Mouse (Mus musculus): ENCODE measurements around the gene Dvl2. TPM values are rescaled to one million over a fixed set of nuclear protein-coding genes. Genes with fewer than 3 reads are reported as not detected.
A peak's percentile ranks its signal among the peaks of the same experiment; 100 is the strongest.

Gene Dvl2
- polyA plus RNA-seq, 1 experiment from 2014 or later, result 17.4 TPM

DNA sequence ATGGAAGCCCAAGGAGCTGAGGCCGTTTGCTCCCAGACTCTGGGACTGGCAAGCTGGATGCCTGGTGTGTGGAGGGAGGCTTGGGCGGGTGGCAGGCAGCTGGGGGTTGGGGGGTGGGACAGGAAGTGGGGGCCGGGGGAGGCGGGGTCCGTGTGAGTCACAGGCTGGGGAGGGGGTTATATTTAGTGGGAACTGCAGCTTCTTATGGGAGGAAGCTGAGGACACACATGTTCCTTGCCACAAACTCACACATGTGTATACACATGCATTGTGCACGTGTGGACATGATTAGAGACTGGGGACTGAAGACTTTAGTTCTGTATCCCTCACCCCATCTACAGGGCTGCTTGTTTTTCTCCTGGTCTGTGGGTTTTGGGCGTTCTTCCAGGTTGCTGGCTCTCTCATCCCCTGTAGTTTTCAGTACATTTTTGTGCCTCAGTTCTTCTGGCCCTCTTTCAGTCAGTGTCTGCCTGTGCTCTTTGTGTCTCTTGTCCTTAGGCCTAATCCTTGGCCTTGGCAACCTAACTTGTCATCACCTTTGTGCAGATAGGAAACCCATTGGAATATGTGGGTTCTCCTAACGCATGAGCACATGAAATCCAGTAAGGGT is 19.7 kb downstream of the Dvl2 start:
- Histone ChIP-seq H3K4me2 (peak overlapping the region; percentile 95), H3K9me3 (replicated peaks) (no peaks in the 10 kb centered on the region), H3K4me3 (peak overlapping the region; percentile 61), H3K9ac (no peak overlapping the region; the same call in 1 of the 2 replicates), H3K27me3 (no peaks in the 10 kb centered on the region), H3K36me3 (no peaks in the 10 kb centered on the region), H3K4me1 (replicated peaks) (peaks cover 56% of the 10 kb centered on the region), H3K27ac (peak overlapping the region; percentile 82)
- ATAC-seq (replicated peaks; ENCODE audit: insufficient number of reproducible peaks, insufficient read depth, low FRiP score, low read depth), result no peak
- WGBS, result 17% methylated on average over 8 of the region's 8 CpGs

DNA sequence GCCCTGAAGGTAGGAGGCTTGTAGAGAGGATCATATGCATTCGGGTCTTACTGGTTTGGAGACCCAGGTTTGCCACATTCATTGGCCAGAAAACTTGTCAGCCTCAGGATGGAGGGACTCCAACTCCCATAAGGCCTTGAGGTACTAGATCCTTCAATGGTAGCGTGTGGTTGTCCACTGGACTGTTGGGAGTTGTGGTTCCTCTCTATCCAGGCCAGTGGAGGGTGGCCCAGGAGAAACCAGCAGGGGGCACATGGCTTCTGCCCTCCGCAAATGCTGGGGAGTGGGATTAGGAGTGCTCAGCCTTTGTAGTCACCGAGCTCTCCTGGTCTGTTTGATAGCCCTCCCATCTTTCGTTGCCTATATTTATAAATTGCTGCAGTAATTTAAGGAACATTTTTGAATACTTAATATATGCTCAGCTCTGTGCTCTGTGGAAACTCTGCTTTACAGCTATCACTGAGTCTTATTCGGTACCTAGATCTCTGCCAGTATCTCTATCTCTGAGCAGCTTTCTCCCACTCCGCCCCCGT is 20.4 kb downstream of the Dvl2 start:
- peak overlapping the region; percentile 61 for H3K4me3 ChIP-seq
- H3K9ac ChIP-seq, result peak overlapping the region; percentile 39
- no peaks in the 10 kb centered on the region for H3K27me3 ChIP-seq
- under 1% methylated on average over 8 of the region's 8 CpGs for WGBS
- peaks cover 56% of the 10 kb centered on the region for H3K4me1 ChIP-seq (replicated peaks)
- H3K36me3 ChIP-seq, result no peaks in the 10 kb centered on the region
- H3K27ac ChIP-seq, result peak overlapping the region; percentile 82
- no peaks in the 10 kb centered on the region for H3K9me3 ChIP-seq (replicated peaks)
- peak; percentile 85 for ATAC-seq (replicated peaks; ENCODE audit: insufficient number of reproducible peaks, insufficient read depth, low FRiP score, low read depth)
- peak overlapping the region; percentile 95 for H3K4me2 ChIP-seq

DNA sequence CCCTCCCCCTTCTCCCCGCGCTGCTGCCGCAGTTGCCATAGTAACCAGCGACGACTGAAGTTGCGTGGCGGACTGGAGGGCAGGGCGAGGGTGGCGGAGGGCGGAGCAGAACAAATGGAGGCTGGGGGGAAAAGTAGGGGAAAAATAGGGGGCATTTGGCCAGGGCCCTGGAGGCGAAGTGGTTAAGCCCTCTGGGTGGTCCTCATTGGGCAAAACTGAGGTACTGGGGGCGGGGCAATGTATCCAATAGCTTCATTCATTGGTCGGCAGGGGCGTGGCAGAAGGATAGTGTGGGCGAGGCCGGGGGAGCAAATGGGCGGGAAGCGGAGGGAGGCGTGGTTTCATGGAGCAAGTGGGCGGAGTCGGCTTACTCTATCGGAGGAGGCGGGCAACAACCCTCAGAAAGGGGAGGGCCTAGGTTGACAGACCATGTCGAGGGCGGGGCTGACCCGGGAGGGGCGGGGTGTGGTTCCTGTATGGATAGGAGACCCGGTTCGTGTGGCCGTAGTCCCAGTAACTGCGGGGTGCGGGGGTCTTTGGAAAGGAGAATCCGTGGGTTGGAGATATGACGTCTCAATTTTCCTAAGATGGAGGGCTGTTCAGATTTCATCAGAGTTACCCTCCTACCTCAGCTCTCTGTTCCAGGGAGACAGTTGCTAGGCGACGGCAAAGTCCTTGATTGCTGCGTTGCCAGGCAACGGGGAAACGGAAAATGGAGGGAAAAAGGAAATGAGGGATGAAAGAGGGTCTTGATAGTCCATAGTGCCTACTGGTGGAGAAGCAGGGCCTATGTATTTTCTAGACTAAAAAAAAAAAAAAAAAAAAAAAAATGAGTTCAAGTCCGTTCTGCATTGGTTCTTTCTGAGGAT is 21.1 kb downstream of the Dvl2 start:
- no peaks in the 10 kb centered on the region for H3K36me3 ChIP-seq
- peak; percentile 69 for ATAC-seq (replicated peaks; ENCODE audit: insufficient number of reproducible peaks, insufficient read depth, low FRiP score, low read depth)
- peak overlapping the region; percentile 82 for H3K27ac ChIP-seq
- H3K4me2 ChIP-seq, result peak overlapping the region; percentile 95
- no peaks in the 10 kb centered on the region for H3K27me3 ChIP-seq
- H3K4me3 ChIP-seq, result peak overlapping the region; percentile 61
- peaks cover 63% of the 10 kb centered on the region for H3K4me1 ChIP-seq (replicated peaks)
- peak overlapping the region; percentile 39 for H3K9ac ChIP-seq
- WGBS, result 3% methylated on average over 40 of the region's 40 CpGs
- H3K9me3 ChIP-seq (replicated peaks), result no peaks in the 10 kb centered on the region

DNA sequence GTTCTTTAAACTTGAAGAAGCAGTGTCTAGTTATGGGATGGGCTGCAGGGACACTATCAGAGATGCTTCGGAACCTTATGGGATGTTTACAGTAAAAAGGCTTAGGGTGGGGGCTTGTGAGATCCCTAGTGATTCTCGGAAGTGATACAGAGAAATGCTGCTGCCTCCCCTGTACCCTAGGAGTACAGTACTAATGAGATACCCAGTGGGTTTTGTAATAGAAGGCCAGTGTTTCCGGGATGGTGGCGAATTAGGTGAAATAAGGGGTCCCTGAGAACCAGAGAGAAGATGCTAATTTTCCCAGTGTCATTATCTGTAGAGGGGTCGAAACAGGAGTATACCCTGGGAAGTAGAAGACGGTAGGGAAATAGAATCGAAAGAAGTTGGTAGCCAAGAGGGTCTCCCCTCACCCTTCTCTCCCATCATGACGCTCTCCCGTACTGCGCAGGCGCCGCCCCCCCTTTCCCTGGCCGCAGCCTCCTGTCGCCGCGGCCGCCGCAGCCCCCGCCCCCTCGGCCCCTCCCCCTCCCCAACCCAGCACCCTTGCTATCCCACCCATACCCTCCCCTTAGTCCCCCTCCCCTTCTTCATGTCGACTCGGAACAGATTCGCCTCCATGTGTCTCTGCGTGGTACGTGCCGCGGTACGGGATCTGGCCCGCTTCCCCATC is 23.2 kb downstream of the Dvl2 start:
- H3K4me1 ChIP-seq (replicated peaks), result peaks cover 69% of the 10 kb centered on the region
- H3K4me2 ChIP-seq, result peak overlapping the region; percentile 67
- 5% methylated on average over 29 of the region's 29 CpGs for WGBS
- no peak for ATAC-seq (replicated peaks; ENCODE audit: insufficient number of reproducible peaks, insufficient read depth, low FRiP score, low read depth)
- H3K27me3 ChIP-seq, result no peaks in the 10 kb centered on the region
- peak overlapping the region; percentile 28; the same call in 1 of the 2 replicates for H3K9ac ChIP-seq
- peak overlapping the region; percentile 43 for H3K4me3 ChIP-seq
- H3K36me3 ChIP-seq, result no peaks in the 10 kb centered on the region
- no peaks in the 10 kb centered on the region for H3K9me3 ChIP-seq (replicated peaks)
- no peak overlapping the region for H3K27ac ChIP-seq

DNA sequence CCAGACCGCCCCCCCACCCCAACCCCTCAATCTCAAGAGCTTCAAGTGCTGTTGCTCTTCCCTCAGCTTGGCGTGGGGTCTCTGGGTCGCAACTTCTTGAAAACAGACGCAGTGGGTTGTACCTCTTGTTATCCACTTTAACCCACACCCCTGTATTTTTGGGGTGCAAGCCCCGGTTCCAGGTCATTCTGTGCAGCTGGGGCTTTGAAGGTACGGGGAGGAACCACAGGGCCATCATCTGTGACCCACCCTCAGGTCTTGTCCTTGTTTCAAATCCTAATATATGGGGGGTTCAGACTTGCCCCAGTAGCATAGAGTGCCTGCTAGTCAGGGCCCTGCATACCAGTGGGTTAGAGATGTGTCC is 23.7 kb downstream of the Dvl2 start:
- H3K36me3 ChIP-seq, result no peaks in the 10 kb centered on the region
- peak overlapping the region; percentile 43 for H3K4me3 ChIP-seq
- no peak for ATAC-seq (replicated peaks; ENCODE audit: insufficient number of reproducible peaks, insufficient read depth, low FRiP score, low read depth)
- peak overlapping the region; percentile 67 for H3K4me2 ChIP-seq
- 19% methylated on average over 6 of the region's 6 CpGs for WGBS
- H3K27me3 ChIP-seq, result no peaks in the 10 kb centered on the region
- H3K4me1 ChIP-seq (replicated peaks), result peaks cover 70% of the 10 kb centered on the region
- H3K9ac ChIP-seq, result peak overlapping the region; percentile 28; the same call in 1 of the 2 replicates
- H3K27ac ChIP-seq, result no peak overlapping the region
- H3K9me3 ChIP-seq (replicated peaks), result no peaks in the 10 kb centered on the region

DNA sequence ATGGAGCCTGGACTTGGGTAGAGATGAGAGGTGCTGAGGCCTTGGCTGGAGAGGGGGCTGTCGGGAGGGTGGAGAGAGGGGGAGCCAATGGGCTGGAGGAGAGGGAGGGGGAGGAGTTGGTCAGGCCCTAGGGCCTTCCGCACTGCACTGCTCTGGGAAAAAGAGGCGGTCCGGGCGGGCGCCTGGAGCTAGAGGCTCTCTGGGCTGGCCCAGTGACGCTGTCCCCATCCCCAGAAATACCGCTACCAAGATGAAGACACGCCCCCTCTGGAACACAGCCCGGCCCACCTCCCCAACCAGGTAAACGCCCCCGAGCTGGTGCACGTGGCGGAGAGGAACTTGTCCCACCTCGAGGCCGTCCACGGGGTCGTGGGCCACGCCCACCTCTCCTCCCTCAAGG is 26.3 kb downstream of the Dvl2 start:
- Histone ChIP-seq H3K4me1 (replicated peaks) (peaks cover 55% of the 10 kb centered on the region), H3K9me3 (replicated peaks) (no peaks in the 10 kb centered on the region), H3K9ac (no peak overlapping the region), H3K27me3 (no peaks in the 10 kb centered on the region), H3K36me3 (peaks cover 8% of the 10 kb centered on the region), H3K4me3 (peak overlapping the region; percentile 40), H3K27ac (peak overlapping the region; percentile 62), H3K4me2 (peak overlapping the region; percentile 54)
- peak; percentile 54 for ATAC-seq (replicated peaks; ENCODE audit: insufficient number of reproducible peaks, insufficient read depth, low FRiP score, low read depth)
- 7% methylated on average over 18 of the region's 19 CpGs for WGBS

DNA sequence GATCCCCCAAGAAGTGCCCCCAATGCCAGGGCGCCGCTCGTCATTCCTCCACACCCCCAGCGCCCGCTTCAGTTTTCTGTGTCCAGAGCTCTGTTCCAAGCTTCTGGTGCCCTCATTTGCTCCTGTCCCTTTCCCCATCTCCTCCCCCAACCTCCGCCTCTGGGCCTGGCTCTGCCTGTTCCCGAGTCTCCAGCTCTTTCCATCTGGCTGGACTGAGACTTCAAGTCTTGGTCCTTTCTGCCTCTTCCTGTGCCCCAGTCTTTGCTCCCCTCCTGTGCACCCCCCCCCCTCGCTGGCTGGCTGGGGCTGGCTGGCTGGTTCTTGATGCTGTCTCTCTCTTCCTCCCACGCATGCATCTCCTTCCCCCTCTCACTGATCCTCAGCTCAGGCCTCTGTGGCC is 27.0 kb downstream of the Dvl2 start:
- H3K27ac ChIP-seq, result peak overlapping the region; percentile 62; the same call in 1 of the 2 replicates
- peaks cover 12% of the 10 kb centered on the region for H3K36me3 ChIP-seq
- H3K4me2 ChIP-seq, result peak overlapping the region; percentile 54
- peak overlapping the region; percentile 40 for H3K4me3 ChIP-seq
- no peak for ATAC-seq (replicated peaks; ENCODE audit: insufficient number of reproducible peaks, insufficient read depth, low FRiP score, low read depth)
- H3K9ac ChIP-seq, result peak overlapping the region; percentile 17; the same call in 1 of the 2 replicates
- H3K9me3 ChIP-seq (replicated peaks), result no peaks in the 10 kb centered on the region
- H3K27me3 ChIP-seq, result no peaks in the 10 kb centered on the region
- WGBS, result 35% methylated on average over 9 of the region's 9 CpGs
- H3K4me1 ChIP-seq (replicated peaks), result peaks cover 55% of the 10 kb centered on the region

DNA sequence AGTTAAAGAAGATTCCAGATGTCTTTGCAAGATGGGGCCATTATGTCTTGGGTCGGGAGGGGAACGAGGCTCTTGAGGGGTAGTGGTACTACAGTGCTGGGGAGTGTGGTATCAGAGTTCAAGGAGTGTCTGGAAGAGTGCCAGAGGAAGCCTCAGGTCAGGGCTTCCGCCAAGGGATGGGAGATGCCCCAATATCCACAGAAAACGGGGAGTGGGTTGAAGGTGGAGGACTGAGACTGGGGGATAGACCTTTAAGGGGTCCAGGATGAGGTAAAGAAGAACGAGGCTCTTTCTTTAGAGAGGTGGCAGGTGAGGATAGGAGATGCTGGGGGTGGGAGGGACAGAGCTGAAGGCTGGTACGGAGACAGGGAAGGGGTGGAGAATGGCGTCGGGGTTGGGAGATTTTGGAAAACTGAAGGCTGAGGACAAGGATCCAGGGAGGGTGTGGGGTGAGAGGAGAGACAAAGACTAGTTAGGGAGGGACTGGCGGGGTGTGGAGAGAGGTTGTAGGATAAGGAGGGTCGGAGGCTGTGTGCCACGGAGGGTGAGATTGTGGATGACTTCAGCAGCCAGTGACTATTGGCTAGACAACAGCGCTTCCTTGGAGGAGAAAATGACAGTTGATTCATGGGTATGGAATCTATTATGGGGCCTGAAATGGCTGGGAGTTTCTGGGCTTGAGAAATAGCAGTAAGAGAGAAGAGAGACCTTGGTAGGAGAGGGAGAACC is 28.2 kb downstream of the Dvl2 start:
- Histone ChIP-seq H3K4me2 (peak overlapping the region; percentile 57), H3K4me1 (replicated peaks) (peaks cover 51% of the 10 kb centered on the region), H3K27me3 (no peaks in the 10 kb centered on the region), H3K9me3 (replicated peaks) (no peaks in the 10 kb centered on the region), H3K27ac (peak overlapping the region; percentile 62), H3K4me3 (peak overlapping the region; percentile 32), H3K9ac (no peak overlapping the region), H3K36me3 (peaks cover 15% of the 10 kb centered on the region)
- no peak for ATAC-seq (replicated peaks; ENCODE audit: insufficient number of reproducible peaks, insufficient read depth, low FRiP score, low read depth)
- 23% methylated on average over 12 of the region's 12 CpGs for WGBS

DNA sequence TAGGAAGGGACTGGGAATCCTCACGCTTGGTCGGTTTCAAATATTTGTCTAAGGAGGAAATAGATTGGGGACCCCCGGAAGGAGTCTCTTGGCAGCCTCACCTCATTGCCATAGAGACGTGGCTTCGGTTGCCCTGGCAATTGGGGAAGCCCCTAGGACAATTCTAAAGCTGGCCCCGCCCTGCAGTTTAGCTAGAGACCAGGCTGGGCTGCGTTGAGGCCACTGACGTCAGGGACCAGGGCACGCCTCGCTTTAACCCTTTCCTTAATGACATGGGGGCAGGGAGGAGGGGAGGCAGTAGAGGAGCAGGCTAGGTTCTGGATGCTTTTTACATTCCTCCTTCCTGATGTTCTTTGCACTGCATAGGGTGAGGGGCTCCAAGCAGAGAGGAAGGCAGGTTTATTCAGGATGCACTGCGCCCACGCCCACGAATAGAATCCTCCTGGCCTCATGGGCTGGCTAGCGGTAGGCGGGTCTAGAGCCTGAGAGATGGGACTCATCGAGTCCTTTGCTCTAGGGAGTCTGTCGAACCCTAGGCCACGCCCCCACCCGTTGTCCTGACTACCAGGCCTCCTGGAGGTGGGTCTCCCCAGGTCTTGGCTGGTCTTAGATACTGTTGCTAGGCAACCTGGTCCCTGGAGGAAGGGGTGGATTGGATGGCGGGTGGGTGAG is 28.9 kb downstream of the Dvl2 start:
- peaks cover 15% of the 10 kb centered on the region for H3K36me3 ChIP-seq
- WGBS, result 1% methylated on average over 20 of the region's 20 CpGs
- H3K27me3 ChIP-seq, result no peaks in the 10 kb centered on the region
- peaks cover 46% of the 10 kb centered on the region for H3K4me1 ChIP-seq (replicated peaks)
- ATAC-seq (replicated peaks; ENCODE audit: insufficient number of reproducible peaks, insufficient read depth, low FRiP score, low read depth), result peak; percentile 74
- peak overlapping the region; percentile 62 for H3K27ac ChIP-seq
- H3K9ac ChIP-seq, result no peak overlapping the region
- peak overlapping the region; percentile 32 for H3K4me3 ChIP-seq
- peak overlapping the region; percentile 57 for H3K4me2 ChIP-seq
- H3K9me3 ChIP-seq (replicated peaks), result no peaks in the 10 kb centered on the region

DNA sequence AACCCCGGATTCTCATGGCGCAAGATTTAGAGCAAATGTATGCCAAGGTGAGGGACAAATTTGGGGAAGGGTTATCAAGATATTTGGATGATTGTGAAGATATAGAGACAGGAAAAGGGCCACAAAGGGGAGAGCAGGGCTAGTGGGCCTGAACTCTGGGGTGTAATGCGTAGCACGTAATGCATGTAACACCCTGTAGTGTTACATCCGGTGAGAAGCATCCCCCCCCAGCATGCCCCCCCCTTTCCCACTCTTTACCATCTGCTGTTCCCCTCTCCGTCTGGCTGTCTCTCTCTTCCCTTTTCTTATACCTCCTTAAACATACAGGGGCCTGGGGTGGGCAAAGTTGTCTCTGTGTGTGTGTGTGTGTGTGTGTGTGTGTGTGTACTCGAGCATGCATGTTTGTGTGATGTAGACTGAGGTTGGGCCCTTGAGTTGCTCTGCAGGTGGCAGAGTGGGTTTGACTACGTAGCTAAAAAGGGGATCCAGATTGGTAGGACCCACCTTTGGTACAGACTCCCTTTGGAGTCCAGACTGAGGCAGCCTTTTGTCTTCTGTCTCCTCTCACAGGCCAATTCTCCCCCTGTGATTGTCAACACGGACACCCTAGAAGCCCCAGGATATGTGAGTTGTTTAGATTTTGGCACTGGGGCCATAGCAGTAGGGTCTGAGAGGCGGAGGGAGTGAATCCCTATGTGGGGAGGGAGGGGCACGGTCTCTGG is 29.6 kb downstream of the Dvl2 start:
- H3K4me2 ChIP-seq, result peak overlapping the region; percentile 57
- no peaks in the 10 kb centered on the region for H3K27me3 ChIP-seq
- H3K4me3 ChIP-seq, result peak overlapping the region; percentile 32; the same call in 1 of the 2 replicates
- peaks cover 15% of the 10 kb centered on the region for H3K36me3 ChIP-seq
- H3K9ac ChIP-seq, result no peak overlapping the region
- ATAC-seq (replicated peaks; ENCODE audit: insufficient number of reproducible peaks, insufficient read depth, low FRiP score, low read depth), result no peak
- no peaks in the 10 kb centered on the region for H3K9me3 ChIP-seq (replicated peaks)
- no peak overlapping the region for H3K27ac ChIP-seq
- H3K4me1 ChIP-seq (replicated peaks), result peaks cover 45% of the 10 kb centered on the region
- 53% methylated on average over 11 of the region's 11 CpGs for WGBS
